Mouse (Mus musculus): ENCODE measurements around the gene Tmem163.

Tmem163 gene

DNA sequence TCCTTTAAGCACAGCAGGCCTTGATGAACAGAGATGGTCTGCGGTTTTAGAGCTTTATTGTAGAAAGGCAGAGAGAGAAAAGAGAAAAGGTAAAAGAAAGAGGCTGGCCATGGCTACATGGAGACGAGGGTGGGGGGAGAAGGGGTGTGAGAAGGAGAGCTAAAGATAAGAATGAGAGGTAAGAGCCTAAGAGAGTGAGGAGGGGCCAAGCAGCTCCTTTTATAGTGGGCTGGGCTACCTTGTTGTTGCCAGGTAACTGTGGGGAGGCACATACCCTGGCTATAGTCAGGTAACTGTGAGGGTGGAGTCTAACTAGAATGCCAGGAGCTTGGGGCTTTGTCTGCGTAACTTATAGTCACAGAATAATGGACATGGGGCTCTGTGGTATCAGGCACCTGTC is 110.7 kb downstream of the Tmem163 start:
- no peak for DNase-seq (ENCODE audit: low spot score)

DNA sequence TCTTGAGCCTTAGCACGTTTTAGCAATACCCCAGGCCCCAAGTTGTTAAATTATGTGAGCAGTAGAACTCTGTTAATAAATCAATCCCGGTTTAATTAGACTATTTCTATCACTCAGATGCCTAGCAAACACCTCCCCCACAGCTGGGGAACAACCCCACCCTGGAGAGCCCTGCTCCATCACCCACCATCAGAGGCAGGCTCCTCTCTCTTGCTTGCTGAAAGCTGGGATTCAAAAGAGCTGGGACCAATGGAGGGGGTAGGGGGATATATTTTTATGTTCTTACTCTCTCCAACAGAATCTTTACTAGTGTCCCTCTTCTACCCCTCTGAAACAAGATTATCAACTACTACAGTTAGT is 122.9 kb downstream of the Tmem163 start:
- DNase-seq (ENCODE audit: low spot score) = no peak

GRCm38 (mm10) chr1:127555822-127556485 is 123.4 kb downstream of the Tmem163 start:
- DNase-seq (ENCODE audit: low spot score) = no peak

GRCm38 (mm10) chr1:127548078-127548477 is 131.3 kb downstream of the Tmem163 start:
- no peak for DNase-seq (ENCODE audit: low spot score)

DNA sequence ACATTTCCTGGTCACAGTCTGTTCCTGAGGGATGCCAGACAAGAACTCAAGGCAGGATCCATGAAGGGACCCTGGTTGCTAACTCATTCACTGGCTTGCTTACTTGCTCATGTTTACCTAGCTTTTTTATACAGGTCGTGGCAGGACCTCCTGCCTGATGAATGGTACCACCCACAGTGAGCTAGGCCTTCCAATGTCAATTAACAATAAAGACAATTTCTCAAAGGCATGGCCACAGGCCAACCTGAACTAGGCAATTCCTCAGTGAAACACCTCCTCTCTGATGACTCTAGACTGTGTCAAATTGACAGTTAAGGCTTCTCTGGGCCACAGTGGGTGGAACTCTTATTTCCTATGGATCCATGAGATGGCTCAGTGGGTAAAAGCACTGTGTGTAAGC is 136.6 kb downstream of the Tmem163 start:
- no peak for DNase-seq (ENCODE audit: low spot score)

GRCm38 (mm10) chr1:127541931-127542330 is 137.4 kb downstream of the Tmem163 start:
- no peak for DNase-seq (ENCODE audit: low spot score)

GRCm38 (mm10) chr1:127541522-127541921 is 137.8 kb downstream of the Tmem163 start:
- no peak for DNase-seq (ENCODE audit: low spot score)

- DNase-seq (ENCODE audit: low spot score) = no peak
These were observed 141.9 kb downstream of the Tmem163 start for GRCm38 (mm10) chr1:127537204-127538038.

DNA sequence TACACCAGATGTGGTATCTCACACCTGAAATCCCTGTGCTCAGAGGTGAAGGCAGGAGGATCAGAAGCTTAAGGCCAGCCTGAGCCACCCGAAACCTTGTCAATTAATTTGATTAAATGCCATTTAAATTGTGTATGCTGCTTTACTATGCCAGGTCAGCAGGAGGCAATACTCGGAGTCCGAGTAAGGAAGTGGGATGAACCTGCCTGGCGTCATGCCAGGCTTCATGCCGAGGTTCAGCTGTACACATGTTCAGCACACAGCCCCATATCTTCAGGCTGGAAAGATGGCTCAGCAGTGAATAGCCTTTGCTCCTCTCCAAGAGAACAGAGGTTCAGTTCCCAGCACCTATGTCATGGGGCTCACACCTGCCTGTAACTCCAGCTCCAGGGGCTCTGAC is 142.9 kb downstream of the Tmem163 start:
- DNase-seq (ENCODE audit: low spot score) = no peak

- no peak for DNase-seq (ENCODE audit: low spot score)
These were observed 147.6 kb downstream of the Tmem163 start for GRCm38 (mm10) chr1:127531723-127532122.

- peak; percentile 9 for DNase-seq (ENCODE audit: low spot score)
These were observed 148.3 kb downstream of the Tmem163 start for GRCm38 (mm10) chr1:127530849-127531580.

DNA sequence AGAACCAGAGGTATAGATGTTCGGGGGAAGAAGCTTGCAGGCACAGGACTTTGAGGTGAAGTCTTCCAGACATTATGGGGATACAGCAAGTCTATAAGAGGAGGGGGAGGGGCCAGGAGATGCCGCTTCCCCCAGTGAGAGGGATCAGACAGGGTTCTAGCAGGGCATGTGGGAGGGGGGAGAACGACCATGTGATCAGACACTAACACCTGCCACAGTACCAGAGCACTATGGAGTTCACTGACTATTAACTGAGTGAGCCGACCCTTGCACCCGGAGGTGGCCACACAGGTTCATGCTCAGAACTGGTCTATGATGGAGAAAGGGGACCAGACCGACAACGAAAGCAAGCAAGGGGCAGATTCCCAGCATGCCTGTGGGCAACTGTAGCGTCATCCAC is 156.0 kb downstream of the Tmem163 start:
- DNase-seq (ENCODE audit: low spot score) = no peak

- no peak for DNase-seq (ENCODE audit: low spot score)
These were observed 164.5 kb downstream of the Tmem163 start for GRCm38 (mm10) chr1:127514888-127515287.

GRCm38 (mm10) chr1:127514479-127514878 is 164.9 kb downstream of the Tmem163 start:
- DNase-seq (ENCODE audit: low spot score) = no peak

GRCm38 (mm10) chr1:127513664-127514063 is 165.7 kb downstream of the Tmem163 start:
- no peak for DNase-seq (ENCODE audit: low spot score)

- DNase-seq (ENCODE audit: low spot score) = no peak
These were observed 166.2 kb downstream of the Tmem163 start for GRCm38 (mm10) chr1:127513140-127513539.

- DNase-seq (ENCODE audit: low spot score) = no peak
These were observed 166.6 kb downstream of the Tmem163 start for GRCm38 (mm10) chr1:127512709-127513108.

- no peak for DNase-seq (ENCODE audit: low spot score)
These were observed 168.0 kb downstream of the Tmem163 start for GRCm38 (mm10) chr1:127511362-127511761.

GRCm38 (mm10) chr1:127508921-127509320 is 170.4 kb downstream of the Tmem163 start:
- DNase-seq (ENCODE audit: low spot score) = no peak

- no peak for DNase-seq (ENCODE audit: low spot score)
These were observed 171.1 kb downstream of the Tmem163 start for GRCm38 (mm10) chr1:127508067-127508739.

DNA sequence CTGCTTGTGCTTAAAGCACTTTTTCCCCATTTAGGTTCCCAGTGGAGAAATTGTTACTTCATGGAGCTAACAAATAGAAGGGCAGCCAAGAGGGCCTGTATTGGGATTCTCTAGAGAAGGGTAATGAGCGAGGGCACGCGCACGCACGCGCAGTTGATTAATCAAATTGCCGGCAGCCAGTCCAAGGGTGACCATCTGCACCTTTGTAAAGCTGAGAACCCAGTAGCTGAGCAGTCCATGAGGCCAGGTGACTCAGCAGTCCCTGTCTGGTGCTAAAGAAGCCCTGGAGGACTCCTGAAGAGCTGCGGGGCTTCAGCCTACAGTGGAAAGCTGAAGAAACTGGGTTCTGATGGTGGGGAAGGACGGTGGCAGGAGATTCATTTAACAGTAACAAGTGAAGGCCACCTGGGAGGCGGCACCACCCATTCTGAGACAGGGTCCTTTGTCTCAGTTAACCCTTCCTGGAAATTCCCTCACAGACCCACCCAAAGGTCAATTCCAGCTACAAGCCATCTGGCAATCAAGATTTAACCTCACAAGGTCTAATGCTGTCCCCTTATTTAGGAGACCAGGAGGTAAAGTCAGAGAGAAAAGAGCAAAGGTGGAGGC is 172.2 kb downstream of the Tmem163 start:
- no peak for DNase-seq (ENCODE audit: low spot score)

- no peak for DNase-seq (ENCODE audit: low spot score)
These were observed 178.6 kb downstream of the Tmem163 start for GRCm38 (mm10) chr1:127500701-127501100.

All from yolk sac, embryonic 10.5 days (tissue).